8 mouse cellular contexts compared by ENCODE assay signal in the genomic region with DNA sequence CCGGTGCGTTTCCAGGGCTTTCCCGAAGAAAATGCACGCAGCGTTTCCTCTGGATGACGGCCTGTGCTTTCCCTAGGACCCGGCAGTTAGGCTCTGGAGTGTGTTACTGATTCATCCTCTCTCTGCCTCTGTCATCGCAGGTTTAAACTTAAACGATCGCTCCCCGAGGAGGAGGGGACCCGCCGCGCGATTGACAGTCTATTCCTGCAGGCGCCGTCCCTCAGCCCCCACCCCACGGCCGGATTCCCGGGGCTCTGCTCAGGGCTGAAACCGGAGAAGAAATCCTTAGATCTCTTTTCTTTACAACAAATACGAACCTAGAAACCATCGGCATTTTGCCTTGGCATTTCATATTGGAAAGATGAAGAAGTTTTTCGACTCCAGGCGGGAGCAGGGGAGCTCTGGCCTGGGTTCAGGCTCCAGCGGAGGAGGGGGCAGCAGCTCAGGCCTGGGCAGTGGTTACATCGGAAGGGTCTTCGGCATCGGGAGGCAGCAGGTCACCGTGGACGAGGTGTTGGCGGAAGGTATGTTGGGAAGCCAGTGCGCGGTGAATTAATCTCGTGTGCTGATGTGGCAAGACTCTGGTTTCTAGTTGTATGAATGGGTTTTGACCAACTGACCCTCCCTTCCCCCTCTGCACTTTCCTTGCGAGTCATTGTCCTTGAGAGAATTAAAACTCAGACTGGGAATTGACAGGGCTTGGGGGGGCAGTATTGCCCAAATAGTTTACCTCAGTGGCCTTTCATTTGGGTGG. TPM values are rescaled to one million over a fixed set of nuclear protein-coding genes. Genes with fewer than 3 reads are reported as not detected.
DNase-seq lines count a peak whose midpoint lies in the region; ATAC-seq lines count a peak whose summit lies in the region.

No protein-coding gene starts in this region.

- H3K9ac ChIP-seq in embryonic facial prominence, embryonic 11.5 days (replicated peaks; ENCODE audit: low read length): peak overlapping the region; percentile 63
- peak overlapping the region; percentile 98 for H3K9ac ChIP-seq in heart, embryonic 15.5 days
- peak overlapping the region; percentile 93 for H3K9ac ChIP-seq in stomach, embryonic 15.5 days

- peak; percentile 67 for DNase-seq in cerebellum, adult 11-12 months
- no peak for DNase-seq in cerebellum, postnatal 4 days (ENCODE audit: low spot score in 2 of 2)
- peak; percentile 59 for DNase-seq in MN1 (ENCODE audit: low spot score)
- peak; percentile 55 for DNase-seq in embryonic facial prominence, embryonic 11.5 days (ENCODE audit: low spot score)
- DNase-seq in left cerebral cortex, postnatal 10 days (ENCODE audit: extremely low spot score in 1 of 2, low spot score in 2 of 2): peak; percentile 45 to 78

- ATAC-seq in embryonic facial prominence, embryonic 11.5 days (replicated peaks; ENCODE audit: insufficient number of reproducible peaks, low FRiP score, low TSS enrichment, low read depth): peak; percentile 57
- ATAC-seq in heart, embryonic 15.5 days (replicated peaks; ENCODE audit: insufficient number of reproducible peaks, insufficient read depth, low FRiP score, low read depth): peak; percentile 49
- peak; percentile 25 for ATAC-seq in stomach, embryonic 15.5 days (ENCODE audit: insufficient read depth, low FRiP score, low read depth)

- no peaks in the 10 kb centered on the region for H3K9me3 ChIP-seq in embryonic facial prominence, embryonic 11.5 days (replicated peaks; ENCODE audit: control insufficient read depth, low read length)
- no peaks in the 10 kb centered on the region for H3K9me3 ChIP-seq in heart, embryonic 15.5 days (replicated peaks)
- no peaks in the 10 kb centered on the region for H3K9me3 ChIP-seq in stomach, embryonic 15.5 days

- no peaks in the 10 kb centered on the region for H3K27me3 ChIP-seq in embryonic facial prominence, embryonic 11.5 days (ENCODE audit: control insufficient read depth, insufficient read depth, low read length)
- no peaks in the 10 kb centered on the region for H3K27me3 ChIP-seq in heart, embryonic 15.5 days
- no peaks in the 10 kb centered on the region for H3K27me3 ChIP-seq in stomach, embryonic 15.5 days (replicated peaks)

- H3K27ac ChIP-seq in embryonic facial prominence, embryonic 11.5 days (replicated peaks; ENCODE audit: low read depth, low read length): peak overlapping the region; percentile 87
- H3K27ac ChIP-seq in heart, embryonic 15.5 days: peak overlapping the region; percentile 99
- peak overlapping the region; percentile 75 for H3K27ac ChIP-seq in macrophage
- peak overlapping the region; percentile 99 for H3K27ac ChIP-seq in stomach, embryonic 15.5 days

- peak overlapping the region; percentile 82 for H3K4me2 ChIP-seq in embryonic facial prominence, embryonic 11.5 days (ENCODE audit: low read depth, low read length)
- peak overlapping the region; percentile 77 for H3K4me2 ChIP-seq in heart, embryonic 15.5 days
- peak overlapping the region; percentile 77 for H3K4me2 ChIP-seq in stomach, embryonic 15.5 days

- H3K79me2 ChIP-seq in macrophage (ENCODE audit: inconsistent target): peaks cover 53% of the 10 kb centered on the region

- intact Hi-C loops in left cerebral cortex, postnatal 10 days (cut with DNase I): loop anchor here (5.0 kb wide), 1 partner anchor 67 kb away; no protein-coding TSS in a partner anchor

- H3K4me3 ChIP-seq in embryonic facial prominence, embryonic 11.5 days (ENCODE audit: low read depth, low read length): peak overlapping the region; percentile 55
- H3K4me3 ChIP-seq in heart, embryonic 15.5 days: peak overlapping the region; percentile 95
- peak overlapping the region; percentile 91 for H3K4me3 ChIP-seq in macrophage (ENCODE audit: inconsistent target)
- H3K4me3 ChIP-seq in stomach, embryonic 15.5 days (replicated peaks): peak overlapping the region; percentile 96

- H3K36me3 ChIP-seq in embryonic facial prominence, embryonic 11.5 days (replicated peaks; ENCODE audit: control insufficient read depth, insufficient read depth, low read depth, low read length): no peaks in the 10 kb centered on the region
- H3K36me3 ChIP-seq in heart, embryonic 15.5 days: no peaks in the 10 kb centered on the region
- no peaks in the 10 kb centered on the region; the same call in 1 of the 2 replicates for H3K36me3 ChIP-seq in macrophage (ENCODE audit: inconsistent target)
- H3K36me3 ChIP-seq in stomach, embryonic 15.5 days: no peaks in the 10 kb centered on the region

- WGBS in embryonic facial prominence, embryonic 11.5 days: under 1% methylated on average over 36 of the region's 36 CpGs
- under 1% methylated on average over 36 of the region's 36 CpGs for WGBS in heart, embryonic 15.5 days
- WGBS in macrophage (ENCODE audit: missing documents): 1% methylated on average over 32 of the region's 36 CpGs
- under 1% methylated on average over 34 of the region's 36 CpGs for WGBS in stomach, embryonic 15.5 days

- H3K4me1 ChIP-seq in embryonic facial prominence, embryonic 11.5 days (ENCODE audit: control insufficient read depth, insufficient read depth, low read length): no peaks in the 10 kb centered on the region; the same call in 1 of the 2 replicates
- peaks cover 48% of the 10 kb centered on the region for H3K4me1 ChIP-seq in heart, embryonic 15.5 days (replicated peaks)
- H3K4me1 ChIP-seq in stomach, embryonic 15.5 days: peaks cover 27% of the 10 kb centered on the region

RNA-seq across cellular contexts. Expression of a gene that starts 0.6 kb away (rescaled TPM):
- 17.2 and 17.3 TPM in 2 replicates for polyA plus RNA-seq in embryonic facial prominence, embryonic 11.5 days (2014; fragmentation: Nextera tagmentation; extraction: Ambion mirVana)
- 16.6 and 21.8 TPM in 2 replicates for polyA plus RNA-seq in heart, embryonic 15.5 days (2015; fragmentation: Nextera tagmentation; extraction: Ambion mirVana)
- 100 to 1,000 TPM; 263 to 271 TPM for total RNA-seq in left cerebral cortex, postnatal 10 days (2021)
- 100 to 1,000 TPM in 17 of 26 experiments, 10 to 100 TPM in 9; 72.7 to 148 (median 113) TPM for total RNA-seq in macrophage (2018; cell fraction: chromatin; rRNA removed)
- 10 to 100 TPM; 31.2 to 67.2 (median 45.8) TPM for total RNA-seq in macrophage (2018; cell fraction: cytosol; rRNA removed)
- 100 to 1,000 TPM in 3 of 26 experiments, 10 to 100 TPM in 23; 37.8 to 137 (median 72.5) TPM for total RNA-seq in macrophage (2018; cell fraction: nucleus; rRNA removed)
- 14.9 to 27.6 TPM (median 23.2 TPM) in 3 replicates for polyA plus RNA-seq in macrophage (2018)
- polyA plus RNA-seq in stomach, embryonic 15.5 days (2015; fragmentation: Nextera tagmentation; extraction: Ambion mirVana): 13.8 and 17.8 TPM in 2 replicates

RNA-seq across cellular contexts. Expression of a gene that starts 56.5 kb away (rescaled TPM):
- 12.5 and 14.1 TPM in 2 replicates for polyA plus RNA-seq in embryonic facial prominence, embryonic 11.5 days (2014; fragmentation: Nextera tagmentation; extraction: Ambion mirVana)
- 26.3 and 32.3 TPM in 2 replicates for polyA plus RNA-seq in heart, embryonic 15.5 days (2015; fragmentation: Nextera tagmentation; extraction: Ambion mirVana)
- 1 to 10 TPM; 3.1 to 3.8 TPM for total RNA-seq in left cerebral cortex, postnatal 10 days (2021)
- 100 to 1,000 TPM; 156 to 576 (median 276) TPM for total RNA-seq in macrophage (2018; cell fraction: chromatin; rRNA removed)
- 100 to 1,000 TPM; 366 to 589 (median 493) TPM for total RNA-seq in macrophage (2018; cell fraction: cytosol; rRNA removed)
- total RNA-seq in macrophage (2018; cell fraction: nucleus; rRNA removed): 100 to 1,000 TPM; 214 to 424 (median 305) TPM
- 355 to 520 TPM (median 453 TPM) in 3 replicates for polyA plus RNA-seq in macrophage (2018)
- polyA plus RNA-seq in stomach, embryonic 15.5 days (2015; fragmentation: Nextera tagmentation; extraction: Ambion mirVana): 137 and 160 TPM in 2 replicates

Comparison
In these comparisons a context has a peak if more than half of its experiments do, and no peak if none do; other contexts are left out.
1. DNase-seq: peak in cerebellum, adult 11-12 months (single experiment), MN1 (single experiment), embryonic facial prominence, embryonic 11.5 days (single experiment) and left cerebral cortex, postnatal 10 days (2 of 2); none in cerebellum, postnatal 4 days (0 of 2).
2. Peak in every context shown above with its lines, with median percentiles within 50 percentile points of each other: ATAC-seq, H3K27ac ChIP-seq, H3K4me2 ChIP-seq, H3K4me3 ChIP-seq and H3K9ac ChIP-seq.